ENCODE assay signal across 8 mouse cellular contexts in the genomic region with DNA sequence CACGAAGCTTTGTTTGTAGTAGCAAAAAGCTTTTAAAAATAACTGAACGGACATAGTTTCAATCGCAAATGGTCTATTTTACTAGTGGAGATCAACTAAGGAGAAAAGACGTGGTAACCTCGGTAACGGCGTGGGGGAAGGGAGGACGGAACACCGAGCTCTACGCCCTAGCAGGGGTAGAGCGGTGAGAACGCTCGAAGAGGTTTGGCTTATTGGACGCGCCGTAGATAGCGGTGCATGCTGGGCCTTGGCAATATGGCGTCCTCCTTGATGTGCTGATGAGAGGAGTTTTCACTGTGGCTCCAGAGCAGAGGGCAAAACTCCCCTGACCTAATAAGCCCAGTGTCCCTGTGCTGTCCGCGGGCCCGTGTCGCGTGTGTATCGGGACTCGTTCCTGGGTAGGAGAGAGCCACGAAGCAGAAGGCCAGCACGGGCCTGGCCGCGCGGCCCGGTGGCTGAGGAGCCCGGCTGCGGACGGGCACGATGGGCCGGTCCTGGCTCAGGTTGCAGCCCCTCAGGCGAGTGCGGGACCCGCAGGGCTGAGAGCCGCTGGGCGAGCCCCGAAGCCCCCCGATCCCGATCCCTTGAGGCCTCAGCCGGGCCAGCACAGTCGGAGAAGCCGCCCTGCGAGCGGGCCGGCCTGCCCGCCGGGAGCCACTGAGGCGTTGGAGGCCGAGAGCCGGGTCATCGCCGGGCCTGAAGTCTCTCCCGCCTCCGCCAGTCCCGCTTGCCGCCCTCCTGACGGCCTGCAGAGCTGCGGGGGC. TPM values are rescaled to one million over a fixed set of nuclear protein-coding genes. Genes with fewer than 3 reads are reported as not detected.
DNase-seq lines count a peak whose midpoint lies in the region; ATAC-seq and TF ChIP-seq lines count a peak whose summit lies in the region.

A gene (plus strand): TSS at position 143 of the 764 bp plus-strand sequence.

- peak within 1 kb of the TSS; percentile 94 for H3K4me2 ChIP-seq in lung, postnatal 0 days (replicated peaks; ENCODE audit: low read depth, low read length)

- no peak for TF ChIP-seq CTCF in lung, postnatal 0 days (IDR thresholded peaks at IDR 0.05)

- peak within 1 kb of the TSS; percentile 95 for H3K9ac ChIP-seq in lung, postnatal 0 days (replicated peaks; ENCODE audit: low read depth)

- peaks cover 18% of the 10 kb centered on the region for H3K4me1 ChIP-seq in hindbrain, embryonic 10.5 days (replicated peaks)
- no peaks in the 10 kb centered on the region for H3K4me1 ChIP-seq in lung, postnatal 0 days (ENCODE audit: insufficient read depth, low read depth, low read length)

- no peak for TF ChIP-seq EP300 in lung, postnatal 0 days (IDR thresholded peaks at IDR 0.05)

- peaks cover 25% of the 10 kb centered on the region for H3K36me3 ChIP-seq in hindbrain, embryonic 10.5 days
- H3K36me3 ChIP-seq in lung, postnatal 0 days (ENCODE audit: insufficient read depth, low read length), result no peaks in the 10 kb centered on the region

- H3K4me3 ChIP-seq in hindbrain, embryonic 10.5 days, result peak within 1 kb of the TSS; percentile 88
- peak within 1 kb of the TSS; percentile 93 for H3K4me3 ChIP-seq in lung, postnatal 0 days (ENCODE audit: low read depth, low read length)

- H3K9me3 ChIP-seq in hindbrain, embryonic 10.5 days, result no peaks in the 10 kb centered on the region
- H3K9me3 ChIP-seq in lung, postnatal 0 days (ENCODE audit: low read length), result no peaks in the 10 kb centered on the region

- WGBS in hindbrain, embryonic 10.5 days, result under 1% methylated on average over 63 of the region's 63 CpGs
- WGBS in lung, postnatal 0 days, result under 1% methylated on average over 46 of the region's 63 CpGs

- H3K27ac ChIP-seq in hindbrain, embryonic 10.5 days, result peak within 1 kb of the TSS; percentile 92
- peak within 1 kb of the TSS; percentile 77 for H3K27ac ChIP-seq in lung, postnatal 0 days (ENCODE audit: low read length)

- peak; percentile 95 for ATAC-seq in frontal cortex, adult (ENCODE audit: low TSS enrichment)
- ATAC-seq in lung, postnatal 0 days, result peak; percentile 99

- no peaks in the 10 kb centered on the region for H3K27me3 ChIP-seq in hindbrain, embryonic 10.5 days (ENCODE audit: insufficient read depth, poor library complexity, severe bottlenecking)
- no peaks in the 10 kb centered on the region for H3K27me3 ChIP-seq in lung, postnatal 0 days (replicated peaks; ENCODE audit: insufficient read depth, low read length)

- peak; percentile 97 for DNase-seq in MN1 (ENCODE audit: low spot score)
- peak; percentile 98 for DNase-seq in cerebellum, adult 9-10 months
- peak; percentile 97 for DNase-seq in hindbrain, embryonic 10.5 days (ENCODE audit: low spot score)
- DNase-seq in layer of hippocampus, adult 9-11 months, result peak; percentile 97
- DNase-seq in lung, postnatal 0 days (ENCODE audit: low spot score), result peak; percentile 97
- DNase-seq in ovary, postnatal 14 days (ENCODE audit: low spot score), result peak; percentile 99
- peak; percentile 97 for DNase-seq in thymus, postnatal 14 days

RNA-seq across cellular contexts. Expression of the gene that starts here (rescaled TPM):
- 11.8 and 12.4 TPM in 2 replicates for polyA plus RNA-seq in hindbrain, embryonic 10.5 days (2016; fragmentation: Nextera tagmentation; extraction: Ambion mirVana)
- 5.3 and 5.6 TPM in 2 replicates for polyA plus RNA-seq in lung, postnatal 0 days (2015; fragmentation: Nextera tagmentation; extraction: Ambion mirVana)

Comparison
In these comparisons a context has a peak if more than half of its experiments do, and no peak if none do; other contexts are left out.
1. Peak in every context shown above with its lines: DNase-seq, ATAC-seq, H3K4me3 ChIP-seq and H3K27ac ChIP-seq.